Mouse (Mus musculus) CD4-positive, CD25-positive, alpha-beta regulatory T cell, adult 4 months (primary cell): ENCODE data around the gene Cln5. TPM values are rescaled to one million over a fixed set of nuclear protein-coding genes. Genes with fewer than 3 reads are reported as not detected.

Experiments
- ATAC-seq: one replicate; pipeline ENCODE4 v1.8.0; 2017
- polyA plus RNA-seq, 2 experiments: library from polyadenylated mRNA; unstranded; fragments of 100-300 nt; shearing (Covaris generic); gene quantifications; one replicate each; pipeline ENCODE4 v1.2.1; 2017

Cln5 gene
- polyA plus RNA-seq, 2 experiments from 2014 or later, result 16.4 to 19.2 TPM

DNA sequence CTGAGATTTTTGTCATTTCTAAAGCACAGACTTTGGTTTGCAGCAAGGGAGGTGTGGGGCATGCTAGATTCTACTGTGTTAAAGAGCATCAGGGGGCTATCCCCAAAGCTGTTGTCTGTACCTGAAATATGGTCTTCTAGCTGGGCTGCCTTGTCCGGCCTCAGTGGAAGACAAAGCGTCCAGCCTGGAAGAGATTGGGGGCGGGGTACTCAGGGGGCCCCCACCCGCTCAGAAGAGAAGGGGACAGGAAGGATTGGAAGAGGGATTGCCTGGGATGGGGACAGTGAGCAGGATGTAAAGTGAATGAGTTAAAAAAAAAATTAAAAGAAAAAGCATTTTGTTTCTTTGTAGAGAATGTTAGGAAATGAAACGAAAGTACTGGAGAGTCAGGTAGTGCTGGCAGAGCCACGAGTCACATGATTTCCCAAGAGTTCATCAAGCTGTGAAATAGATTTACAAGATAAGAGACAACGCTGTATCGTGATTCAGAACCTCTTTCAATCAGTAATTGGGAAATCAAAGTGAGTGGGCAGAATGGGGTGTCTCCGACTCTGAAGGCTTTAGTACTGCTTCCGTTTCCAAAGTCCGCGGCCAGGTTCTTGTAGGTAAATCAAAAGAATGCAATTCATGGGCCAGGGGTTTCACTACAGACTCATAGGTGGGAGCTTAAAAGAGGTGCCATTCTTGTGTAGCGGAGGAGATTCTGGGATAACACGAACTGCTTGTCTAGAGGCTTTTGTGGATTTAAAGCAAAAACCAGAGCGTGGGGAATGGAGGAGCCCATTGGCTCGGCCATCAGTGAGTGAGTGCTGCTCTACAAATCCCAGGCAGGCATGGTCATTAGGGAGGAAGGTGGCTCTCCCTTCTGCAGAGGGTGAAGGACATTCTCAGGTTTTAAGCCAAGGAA lies 8.2 kb downstream of the Cln5 start:
- ATAC-seq, result peak; percentile 59

DNA sequence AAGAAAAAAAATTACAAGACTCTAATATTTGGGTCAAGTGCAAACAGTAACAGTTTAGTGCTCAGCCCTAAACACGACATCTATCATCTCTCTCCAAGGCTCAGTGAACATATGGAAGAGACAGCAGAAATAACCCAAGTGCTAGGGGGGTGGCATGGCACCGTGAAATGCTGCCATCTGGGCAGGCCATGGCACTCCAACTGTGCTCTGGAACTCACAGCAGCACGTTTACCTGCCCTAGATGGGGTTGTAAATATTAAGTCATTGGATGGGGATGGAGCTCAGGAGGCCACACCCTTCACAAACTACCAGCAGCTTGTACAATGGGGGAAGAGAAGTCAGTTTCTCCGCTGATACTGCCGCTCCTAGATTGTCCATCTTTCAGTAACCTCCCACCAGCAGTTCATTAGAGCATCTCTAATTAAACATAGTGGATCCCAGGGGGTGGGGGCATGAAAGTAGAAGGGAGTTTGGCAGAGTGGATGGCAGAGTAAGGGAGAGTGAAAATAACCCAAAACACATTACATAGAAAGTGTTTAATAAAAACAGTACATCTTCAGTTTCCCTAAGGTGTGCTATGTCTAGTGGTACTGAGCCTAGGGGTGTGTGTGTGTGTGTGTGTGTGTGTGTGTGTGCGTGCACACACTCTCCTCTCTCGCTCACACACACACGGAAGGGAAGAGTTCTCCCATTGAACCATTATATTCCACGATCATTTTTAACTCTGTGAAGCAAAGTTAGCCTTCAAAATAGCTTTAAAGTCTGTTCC lies 9.4 kb downstream of the Cln5 start:
- ATAC-seq, result no peak

DNA sequence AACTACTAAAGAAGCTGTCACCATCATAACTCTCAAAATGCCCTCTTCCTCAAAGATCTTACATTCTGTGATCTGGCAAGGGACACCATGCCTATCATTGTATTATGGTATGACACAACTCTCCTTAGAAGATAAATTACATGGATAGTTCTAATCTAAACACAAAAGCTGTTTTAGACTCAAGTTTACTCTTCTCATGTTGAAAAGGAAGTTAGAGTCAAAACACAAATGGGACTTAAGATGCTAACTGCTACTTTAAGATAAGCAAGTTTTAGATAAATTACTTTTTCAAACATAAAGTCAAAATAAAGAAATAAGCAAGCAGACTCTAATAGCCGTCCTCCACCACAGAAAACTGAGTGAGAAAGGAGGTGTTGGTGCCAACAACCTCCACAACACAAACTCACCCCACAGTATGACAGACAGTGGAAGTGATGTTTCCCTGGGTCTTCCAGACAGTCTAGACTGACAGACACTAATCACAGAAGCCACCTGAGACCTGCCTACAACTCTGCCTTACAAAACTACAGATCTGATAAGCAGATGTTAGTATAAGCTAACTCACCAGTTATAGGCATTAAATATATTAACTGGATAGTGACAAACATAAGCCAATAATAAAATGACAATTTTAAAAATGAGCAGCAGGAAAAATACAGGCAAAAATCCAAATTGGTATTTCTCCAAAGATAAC lies 16.0 kb downstream of the Cln5 start:
- ATAC-seq, result no peak

DNA sequence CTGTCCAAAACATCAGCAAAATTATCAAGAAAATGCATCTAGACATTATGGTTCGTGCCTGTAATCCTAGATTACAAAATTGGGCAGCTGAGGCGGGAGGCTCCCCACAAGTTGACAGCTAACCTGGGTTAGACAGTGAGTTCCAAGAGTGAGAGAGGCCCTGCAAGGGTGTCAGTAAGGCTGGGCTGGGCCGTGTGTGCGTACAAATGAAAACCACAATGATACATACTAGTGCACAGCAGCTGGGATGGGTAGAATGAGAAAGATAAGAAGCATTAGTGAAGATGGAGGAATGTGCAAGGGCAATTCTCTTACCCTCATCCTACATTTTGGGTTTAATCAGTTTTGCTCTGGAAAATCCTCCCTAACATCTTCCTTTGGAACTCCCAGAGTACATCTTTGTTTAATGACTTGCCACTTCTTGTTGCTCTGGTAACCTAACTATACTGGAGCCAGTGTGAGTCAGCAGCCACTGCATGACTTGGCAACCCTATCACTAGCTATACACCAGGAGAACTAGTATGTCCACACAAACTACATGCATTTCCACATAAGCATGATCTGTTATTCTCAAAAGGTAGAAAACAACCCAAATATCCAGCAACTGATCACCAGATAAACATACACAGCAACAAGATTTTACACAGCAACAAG lies 16.8 kb downstream of the Cln5 start:
- ATAC-seq, result no peak

DNA sequence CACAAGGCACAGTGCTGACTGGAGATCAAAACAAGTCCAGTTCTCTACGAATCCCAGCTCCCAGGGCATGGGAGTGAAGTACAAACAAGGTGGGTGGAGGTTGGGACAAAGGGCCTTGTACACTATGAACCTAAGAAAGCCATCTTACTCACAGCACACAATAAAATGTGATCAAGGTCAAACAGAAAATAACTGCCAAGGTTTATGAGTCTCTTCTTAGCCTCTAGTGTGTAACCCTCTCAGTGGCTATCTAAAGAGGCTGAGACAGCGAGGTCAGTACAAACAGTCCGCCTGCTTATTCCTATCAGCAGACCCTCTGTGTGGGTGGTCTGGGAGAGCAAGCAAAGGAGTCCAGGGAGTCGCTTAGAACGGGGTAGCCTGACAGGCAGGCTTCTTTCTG lies 17.8 kb downstream of the Cln5 start:
- ATAC-seq, result no peak

DNA sequence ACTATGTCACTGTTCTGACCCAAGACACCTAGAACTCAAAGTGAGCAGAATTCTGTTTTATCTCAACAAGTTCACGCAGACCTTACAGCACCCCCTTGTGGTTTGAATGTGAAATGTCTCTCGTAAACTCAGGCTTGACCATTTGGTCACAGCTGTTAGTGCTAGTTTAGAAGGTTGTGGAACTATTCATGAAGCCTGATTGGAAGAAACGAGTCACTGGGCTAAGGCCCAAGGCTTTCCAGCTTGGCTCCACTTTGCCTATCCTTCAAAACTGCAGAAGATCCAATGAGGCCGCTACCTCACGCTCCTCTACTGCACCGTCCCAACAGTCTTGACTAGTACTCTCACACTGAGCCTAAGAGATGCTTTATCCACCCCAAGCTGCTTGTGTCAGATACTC lies 18.6 kb downstream of the Cln5 start:
- ATAC-seq, result peak; percentile 59

DNA sequence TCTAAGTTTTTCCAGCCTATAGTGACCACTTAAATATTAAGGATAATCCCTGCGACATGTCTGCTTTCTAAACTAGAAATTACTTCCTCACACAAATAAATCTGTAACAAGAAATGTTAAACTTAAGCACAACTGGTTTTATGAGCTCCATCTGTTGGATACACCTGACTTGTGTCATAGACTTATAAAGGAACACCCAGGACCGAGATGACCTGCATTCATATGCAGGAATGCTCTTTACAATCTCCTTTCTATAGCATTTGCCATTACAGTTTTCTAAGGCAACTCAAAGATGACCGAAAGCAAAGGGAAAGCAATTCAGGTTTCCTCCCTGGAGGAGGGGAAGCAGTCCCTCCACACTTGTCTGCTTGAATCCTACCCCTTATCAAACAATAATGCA lies 23.2 kb downstream of the Cln5 start:
- ATAC-seq, result no peak

DNA sequence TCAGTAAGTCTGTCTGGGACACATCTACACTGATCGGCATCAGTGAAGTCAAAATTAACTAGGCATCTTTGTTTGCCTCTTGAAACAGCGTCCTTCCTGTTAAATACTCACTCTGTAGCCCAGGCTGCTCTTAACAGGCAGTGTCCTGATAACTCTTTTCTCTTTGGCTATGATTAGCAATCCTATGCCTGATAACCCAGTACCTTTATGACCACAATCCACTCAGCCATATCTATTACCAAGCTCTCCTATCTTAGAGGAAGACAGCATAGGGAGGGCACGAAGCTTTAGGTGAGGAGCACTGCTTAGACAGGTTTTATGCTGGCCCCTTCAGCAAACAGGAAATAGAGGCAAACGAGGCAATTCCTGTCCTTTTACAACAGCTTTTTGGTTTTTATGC lies 23.7 kb downstream of the Cln5 start:
- ATAC-seq, result peak; percentile 40

DNA sequence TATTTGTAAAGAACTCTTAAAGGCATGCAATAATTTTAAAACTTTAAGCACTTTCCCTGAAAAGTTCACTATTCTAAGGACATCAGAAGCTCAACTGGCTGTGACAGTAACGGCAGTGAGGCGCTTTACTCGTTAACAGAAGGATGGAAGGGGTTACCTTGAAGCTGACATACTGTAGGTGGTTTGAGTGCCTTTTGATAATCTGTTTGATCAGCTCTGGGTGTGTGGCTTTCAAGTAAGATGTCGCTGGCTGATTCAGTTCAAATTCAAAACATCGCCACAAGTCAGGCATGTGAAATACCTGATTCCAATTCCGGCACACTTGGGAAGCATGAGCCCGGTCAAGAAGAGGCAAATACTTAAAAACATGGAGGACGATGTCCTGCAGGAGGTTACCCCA lies 25.0 kb downstream of the Cln5 start:
- ATAC-seq, result no peak

DNA sequence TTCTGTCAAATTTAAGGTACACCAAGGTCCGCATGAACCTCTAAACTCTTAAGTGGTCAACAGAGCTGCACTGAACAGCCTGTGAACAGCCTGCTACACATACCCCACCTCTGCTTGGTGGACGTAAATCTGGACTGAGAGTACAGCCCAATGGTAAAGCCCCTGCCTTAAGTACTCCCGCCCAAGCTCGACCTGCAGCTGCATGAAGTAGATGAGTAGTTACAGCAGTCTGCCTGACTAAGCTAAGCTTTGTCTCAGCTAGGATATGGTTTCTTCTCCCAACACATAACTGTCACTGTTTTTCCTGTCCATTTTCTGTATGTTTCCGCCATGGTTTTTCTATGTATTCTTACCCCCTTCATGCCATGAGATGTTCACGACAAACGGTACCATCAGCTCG lies 25.8 kb downstream of the Cln5 start:
- no peak for ATAC-seq

DNA sequence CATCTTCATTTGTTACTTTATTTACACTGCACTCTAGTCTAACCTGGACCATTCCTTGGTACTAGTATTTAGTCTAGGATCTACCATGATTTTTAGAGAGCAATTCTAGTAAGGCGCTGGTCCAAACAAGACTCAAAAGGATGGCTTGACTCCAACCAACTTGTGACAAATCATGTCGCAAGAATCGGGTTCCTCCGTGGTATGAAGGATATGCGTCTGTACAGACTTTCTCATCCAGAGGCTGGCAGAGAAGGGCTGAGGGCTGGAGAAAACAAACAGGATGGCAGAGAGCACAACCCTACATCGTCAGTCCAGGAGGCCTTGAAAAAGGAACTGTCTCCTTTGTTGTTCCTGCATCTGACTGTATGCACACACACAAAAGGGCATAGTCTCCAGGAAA lies 26.6 kb downstream of the Cln5 start:
- no peak for ATAC-seq

DNA sequence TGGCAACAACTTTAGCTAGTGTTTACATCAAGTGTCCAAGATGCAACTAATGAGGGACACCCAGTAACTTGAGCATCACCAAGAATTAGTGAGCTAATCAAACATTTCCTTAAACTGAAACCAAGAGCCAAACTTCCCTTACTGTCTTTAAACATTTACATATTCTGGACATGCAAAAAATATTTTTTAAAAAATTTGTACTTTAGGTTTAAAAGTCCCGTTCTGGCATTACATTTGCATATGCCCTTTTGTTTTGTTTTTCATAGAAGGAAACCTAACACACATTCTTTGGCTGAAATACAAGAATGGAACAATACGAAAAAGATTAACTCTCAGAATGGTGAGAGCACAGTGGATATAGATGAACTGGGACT lies 28.2 kb downstream of the Cln5 start:
- no peak for ATAC-seq

DNA sequence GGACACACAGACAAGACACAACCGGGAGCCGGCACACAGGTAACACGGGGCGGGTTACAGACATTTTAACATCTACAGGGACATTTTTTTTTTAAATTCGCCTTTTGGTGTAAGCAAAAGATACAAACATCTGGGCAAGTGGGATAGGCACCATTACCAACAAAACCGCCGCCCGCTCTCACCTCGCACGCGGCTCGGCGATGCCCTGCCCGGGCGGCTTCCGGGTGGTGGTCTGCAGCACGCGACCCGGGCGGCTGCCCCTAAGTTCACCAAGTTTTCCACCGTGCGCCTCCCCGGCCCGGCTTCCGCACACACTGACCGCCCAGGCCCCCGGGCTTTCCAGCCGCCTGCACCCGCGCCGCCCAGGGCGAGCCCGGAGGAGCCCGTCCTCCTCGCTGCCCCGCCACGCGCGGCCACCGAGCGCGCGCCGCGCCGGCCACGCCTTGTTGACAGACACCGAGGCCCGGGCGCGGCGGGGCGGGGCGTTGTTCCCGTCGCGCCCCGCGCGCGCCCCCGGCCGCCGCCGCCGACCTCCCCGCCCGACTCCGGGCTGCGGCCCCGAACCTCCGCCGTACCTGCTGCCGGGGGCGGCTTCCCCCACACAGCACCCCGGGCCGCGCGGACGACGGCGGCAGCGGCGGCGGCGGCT lies 28.7 kb downstream of the Cln5 start:
- peak; percentile 49 for ATAC-seq

DNA sequence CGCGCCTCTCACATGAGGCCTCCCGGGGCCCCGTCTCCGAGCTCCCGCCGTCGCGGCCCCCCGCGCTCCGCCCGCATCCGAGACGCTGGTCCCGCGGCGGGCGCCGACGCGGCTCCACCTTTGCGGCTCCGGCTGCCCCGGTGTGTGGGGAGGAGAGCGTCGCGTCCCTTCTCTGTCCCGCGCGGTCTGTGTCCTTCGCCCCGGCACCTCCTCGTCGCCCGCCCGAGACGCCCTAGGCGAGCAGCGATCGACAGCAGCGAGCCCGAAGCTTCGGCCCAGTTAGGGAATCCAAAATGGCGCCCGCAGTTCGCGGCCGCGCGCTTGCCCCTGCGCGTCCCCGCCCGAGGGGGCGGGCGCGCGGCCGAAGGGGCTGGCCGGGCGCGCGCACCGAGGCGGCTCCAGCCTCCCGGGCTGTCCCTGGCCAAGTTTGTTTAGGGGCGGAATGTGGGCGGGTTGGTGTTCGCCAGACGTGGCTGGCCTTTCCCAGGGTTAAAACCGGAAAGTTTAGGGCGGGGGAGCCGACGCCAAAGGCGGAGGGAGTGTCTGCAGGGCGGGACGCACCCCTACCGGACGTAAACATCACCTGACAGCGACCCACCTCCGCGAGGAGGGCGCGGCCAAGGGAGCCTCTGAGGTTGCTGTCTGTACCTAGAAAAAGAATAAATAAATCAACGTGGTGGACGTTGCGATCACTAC lies 29.4 kb downstream of the Cln5 start, which contains the start of gene Fbxl3:
Gene Fbxl3, minus strand, starts transcription at position 329 of the 696 bp plus-strand sequence.
- ATAC-seq, result peak; percentile 84

DNA sequence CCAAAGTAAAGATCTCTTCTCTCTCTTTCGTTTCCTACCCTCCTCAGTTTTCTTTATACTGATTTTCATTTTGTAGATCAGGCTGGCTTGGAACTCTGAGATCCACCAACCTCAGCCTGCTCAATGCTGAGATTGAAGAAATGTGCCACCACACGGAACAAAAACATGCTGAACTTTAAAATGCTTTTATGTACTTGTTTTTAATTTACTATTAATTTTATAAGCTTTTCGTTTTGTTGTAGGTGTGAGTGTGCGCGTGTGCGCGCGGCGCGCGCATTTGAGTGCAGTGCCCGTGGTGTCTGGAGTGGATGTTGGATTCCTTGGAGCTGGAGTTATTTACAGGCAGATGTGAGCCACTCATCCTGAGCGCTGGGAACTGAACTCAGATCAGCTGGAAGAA lies 30.3 kb downstream of the Cln5 start:
- no peak for ATAC-seq

DNA sequence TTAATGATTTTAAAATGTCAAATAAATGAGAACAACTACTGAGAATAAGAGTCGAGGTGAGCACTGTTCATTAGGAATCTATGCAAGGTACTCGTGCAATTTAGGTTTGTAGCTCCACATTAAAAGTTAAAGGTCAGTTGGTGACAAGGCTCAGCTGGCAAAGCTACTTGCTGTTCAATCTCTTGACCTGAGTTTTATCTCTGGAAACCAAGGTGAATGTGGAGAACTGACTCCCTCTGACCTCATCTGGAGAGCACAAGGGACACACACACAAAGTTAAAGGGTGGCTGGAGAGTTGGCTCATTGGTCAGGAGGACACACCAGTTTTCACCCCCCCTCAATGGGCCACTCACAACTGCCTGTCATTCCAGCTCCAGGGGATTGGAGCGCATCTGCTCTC lies 31.2 kb downstream of the Cln5 start:
- no peak for ATAC-seq

DNA sequence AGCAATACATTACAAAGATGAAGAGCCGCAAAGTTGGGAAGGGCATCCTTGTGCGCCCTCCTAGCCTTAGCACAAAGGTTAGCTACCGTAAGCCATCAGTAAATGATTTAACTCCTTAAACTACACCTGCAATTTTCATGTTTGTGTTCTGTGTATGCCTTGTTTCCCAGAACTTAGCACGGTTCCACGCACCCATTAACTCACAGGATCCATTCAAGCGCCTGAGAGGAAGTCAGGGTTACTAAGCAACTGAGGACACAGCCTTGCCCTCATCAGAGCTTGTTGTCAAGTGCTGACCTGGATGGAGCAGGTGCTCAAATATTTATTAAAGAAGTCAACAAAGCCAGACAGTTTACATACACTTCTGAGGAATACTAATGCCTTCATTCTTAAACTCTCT lies 32.2 kb downstream of the Cln5 start:
- ATAC-seq, result no peak

DNA sequence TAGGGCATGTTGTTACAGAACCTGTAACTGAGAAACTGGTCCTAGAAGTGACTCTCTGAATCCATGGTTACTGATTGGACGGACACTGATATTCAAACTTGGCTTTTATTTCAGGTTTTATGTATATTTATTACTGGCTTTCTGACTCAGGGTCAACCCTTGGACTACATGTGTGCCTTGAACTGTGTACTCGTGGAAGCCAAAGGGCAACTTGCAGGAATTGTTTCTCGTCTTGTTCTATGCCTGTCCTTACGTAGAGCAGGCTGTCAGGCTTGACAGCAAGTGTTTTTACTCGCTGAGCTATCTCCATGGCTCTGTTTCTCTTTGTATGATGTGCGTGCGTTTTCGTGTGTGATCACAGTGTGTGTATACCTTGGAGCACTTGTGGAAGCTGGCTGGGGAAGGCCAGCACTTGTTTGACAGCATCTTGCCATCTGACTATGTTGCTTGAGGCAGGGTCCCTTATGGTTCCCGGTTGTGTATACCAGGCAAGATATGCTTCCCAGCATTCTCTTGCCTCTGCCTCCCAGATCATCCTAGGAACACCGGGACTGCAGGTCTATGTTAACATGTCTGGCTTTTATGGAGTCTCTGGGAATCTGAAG lies 32.8 kb downstream of the Cln5 start:
- ATAC-seq, result no peak

DNA sequence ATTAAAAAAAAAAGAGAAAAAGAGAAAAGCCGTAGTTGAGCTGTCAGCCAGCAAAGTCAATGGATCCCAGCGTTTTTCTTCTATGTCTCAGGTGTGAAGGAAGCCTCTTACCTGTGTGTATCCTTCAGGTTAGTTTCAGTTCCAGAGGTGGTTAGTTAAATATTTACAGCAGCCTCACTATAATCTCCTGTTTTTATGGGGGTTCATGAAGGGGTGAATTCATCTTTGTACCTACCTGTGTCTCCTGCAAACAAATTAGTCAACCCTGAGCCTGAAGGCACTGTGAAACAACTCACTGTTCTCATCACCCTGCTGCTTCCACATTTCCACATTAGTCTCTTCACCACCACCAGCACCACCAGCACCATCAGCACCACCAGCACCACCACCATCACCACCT lies 36.3 kb downstream of the Cln5 start:
- ATAC-seq, result no peak

DNA sequence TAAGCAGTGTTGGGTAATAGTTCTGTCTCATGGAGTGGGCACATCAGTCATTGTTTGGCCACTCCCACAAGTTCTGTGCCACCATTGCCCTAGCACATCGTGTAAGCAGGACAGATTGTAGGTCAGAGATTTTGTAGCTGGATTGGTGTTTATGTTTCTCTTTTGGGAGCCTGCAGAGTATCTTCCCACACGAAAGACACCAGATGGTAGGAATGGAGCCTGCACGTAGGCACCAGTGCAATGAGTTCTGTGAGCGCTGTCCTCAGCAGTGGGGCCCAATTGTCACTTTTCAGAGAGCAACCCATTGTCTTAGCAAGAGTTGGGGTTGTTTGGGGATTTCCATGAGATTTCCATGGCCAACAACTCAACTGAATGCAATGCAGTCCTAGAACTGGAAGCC lies 40.0 kb downstream of the Cln5 start:
- no peak for ATAC-seq
